Mouse (Mus musculus) left cerebral cortex, adult 2 months (tissue): ENCODE measurements around the gene Rgl2. TPM values are rescaled to one million over a fixed set of nuclear protein-coding genes. Genes with fewer than 3 reads are reported as not detected.

Experiments used
- DNase-seq, 2 experiments: peaks; one replicate each; pipeline ENCODE4 v3.0.0; 2021 to 2022; ENCODE audit warnings: low spot score in 2 of 2, mixed read lengths in 1 of 2; ENCODE audit errors: extremely low spot score in 1 of 2
- H3K27ac ChIP-seq: fragments of 200-600 bp; 2 replicates; pipeline ENCODE4 v1.8.1; 2022
- H3K4me3 ChIP-seq: fragments of 200-600 bp; 2 replicates; pipeline ENCODE4 v1.8.1; 2022
- CTCF ChIP-seq: fragments of 200-600 bp; IDR thresholded peaks from 2 replicates; pipeline ENCODE4 v1.8.1; 2022; ENCODE audit warnings: antibody characterized with exemption, mild to moderate bottlenecking, moderate library complexity
- intact Hi-C: fragments of 180-260 bp; cut with DNase I; formaldehyde crosslinking; loops from one replicate; pipeline ENCODE4 v1.15.1; 2025
- total RNA-seq, 2 experiments: library from RNA; stranded (reverse); gene quantifications; 2 replicates each; pipeline ENCODE4 v1.2.3; 2021

Gene Rgl2
- total RNA-seq, 2 experiments from 2014 or later = 63.4 to 74.3 TPM

DNA sequence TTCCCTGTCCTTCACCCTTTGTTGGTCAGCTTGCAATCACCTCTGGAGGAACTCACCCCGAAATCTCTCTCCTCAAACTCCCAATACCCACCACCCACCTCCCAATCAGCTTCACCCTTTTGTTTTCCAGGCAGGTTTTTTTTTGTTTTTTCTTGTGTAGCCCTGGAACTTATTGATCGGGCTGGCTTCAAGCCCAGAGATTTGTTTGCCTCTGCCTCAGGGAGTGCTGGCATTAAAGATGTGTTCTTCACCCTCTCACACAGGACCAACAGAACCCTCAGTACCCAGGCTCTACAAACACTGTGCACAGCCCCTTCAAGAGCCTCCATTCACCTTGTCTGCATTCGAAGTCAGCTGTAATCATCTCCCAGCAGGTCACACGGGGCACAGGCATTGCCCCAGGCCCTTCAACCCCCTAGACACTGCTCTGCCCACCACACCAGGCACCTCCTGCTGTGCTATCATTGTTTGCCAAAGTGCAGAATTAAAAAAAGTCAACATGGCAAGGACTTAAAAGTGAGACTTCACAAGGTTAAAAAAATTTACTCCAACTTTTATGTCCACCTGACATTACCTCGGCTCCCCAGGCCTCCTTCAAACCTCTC lies 24.7 kb downstream of the Rgl2 start:
- intact Hi-C loops = no loop called here
- no peak for TF ChIP-seq CTCF
- H3K27ac ChIP-seq = no peak overlapping the region
- no peak for DNase-seq
- peak overlapping the region; percentile 66 for H3K4me3 ChIP-seq

DNA sequence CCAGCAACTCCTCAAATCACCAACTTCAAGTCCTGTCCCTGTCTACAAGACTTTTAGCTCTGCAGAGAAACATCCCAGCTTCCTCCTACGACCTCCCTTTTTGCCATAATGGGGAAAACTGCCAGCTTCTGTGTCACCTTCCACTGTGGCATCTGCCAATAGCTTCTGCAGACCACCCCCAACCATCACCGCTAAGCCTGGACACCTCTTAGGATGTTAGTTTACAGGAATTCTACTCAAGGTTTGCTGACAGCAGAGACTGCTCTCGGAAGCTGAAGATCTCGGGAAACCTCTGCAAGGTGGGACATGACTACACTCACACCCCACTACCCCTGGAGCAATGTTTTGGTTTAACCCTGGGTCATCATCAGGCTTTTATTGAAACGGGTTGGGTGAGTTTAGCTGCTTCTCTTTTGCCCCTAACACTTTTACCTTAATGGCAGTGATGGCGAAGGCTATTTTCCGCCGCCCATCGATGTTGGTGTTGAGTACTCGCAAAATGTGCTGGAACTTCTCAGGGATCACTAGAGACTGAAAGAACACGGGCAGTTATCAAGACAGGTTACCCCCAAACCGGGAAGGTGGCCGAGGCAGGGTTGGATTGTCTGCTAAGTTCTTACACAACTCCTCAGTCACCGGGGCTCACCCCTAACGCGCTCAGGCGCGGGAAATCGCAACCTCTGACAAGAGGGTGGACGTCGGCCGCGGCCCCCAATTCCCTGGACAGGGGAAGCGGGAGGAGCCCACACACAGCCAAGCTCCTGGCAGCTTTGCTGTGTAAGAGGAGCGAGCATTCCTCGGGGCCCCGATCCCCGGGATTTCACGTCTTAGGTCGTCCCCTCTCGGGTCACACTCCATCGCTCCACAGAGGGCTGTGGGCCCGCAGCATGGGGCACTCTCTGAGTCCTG lies 25.6 kb downstream of the Rgl2 start:
- DNase-seq = peak in 1 of 2 experiments; percentile 33
- intact Hi-C loops = loop anchor here (1.0 kb wide), 1 partner anchor 15 kb away; the partner anchor contains the start of genes Pfdn6 and Wdr46
- peak overlapping the region; percentile 89 for H3K27ac ChIP-seq
- no peak for TF ChIP-seq CTCF
- peak overlapping the region; percentile 66 for H3K4me3 ChIP-seq

DNA sequence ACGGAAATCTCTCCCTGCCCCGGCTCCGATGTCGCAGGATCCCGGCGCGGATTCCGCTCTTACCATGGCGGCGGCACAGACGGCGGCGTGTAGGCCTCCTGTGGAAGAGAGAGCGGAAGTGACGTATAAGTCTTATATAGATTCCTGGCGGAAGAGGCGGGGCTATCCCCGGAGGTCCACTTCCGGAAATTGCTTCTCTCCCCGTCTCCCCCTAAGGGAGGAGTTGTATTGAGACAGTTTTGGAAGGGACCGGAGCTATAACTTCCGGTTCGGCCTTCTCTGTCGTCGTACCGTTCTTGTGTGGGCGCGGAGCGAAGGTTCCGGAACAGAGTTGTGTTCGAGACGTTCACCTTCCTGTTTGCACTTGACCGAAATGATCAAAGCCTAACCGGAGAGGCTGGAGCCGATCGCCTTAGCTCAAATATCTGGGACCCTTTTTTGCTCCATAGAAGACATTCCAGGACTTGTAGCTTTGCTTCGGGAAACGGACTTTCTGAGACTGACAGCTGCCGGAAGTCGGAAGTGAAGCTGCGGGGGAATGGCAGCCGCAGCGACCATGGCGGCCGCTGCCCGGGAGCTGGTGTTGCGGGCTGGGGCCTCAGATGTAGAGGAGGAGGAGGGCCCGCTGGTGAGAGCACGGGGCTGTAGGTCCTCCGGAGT lies 26.3 kb downstream of the Rgl2 start, which contains the start of the genes Vps52 and Rps18:
TSS of gene Vps52 (plus strand) at position 258 of the 660 bp plus-strand sequence.
TSS of gene Rps18 (minus strand) at position 447 of the 660 bp plus-strand sequence.
- TF ChIP-seq CTCF = peak; percentile 39
- intact Hi-C loops = loop anchor here (1.0 kb wide), 1 partner anchor 15 kb away; the partner anchor contains the start of genes Pfdn6 and Wdr46
- DNase-seq = peak; percentile 96
- peak within 1 kb of the TSS; percentile 66 for H3K4me3 ChIP-seq
- peak within 1 kb of the TSS; percentile 94 for H3K27ac ChIP-seq

- peak overlapping the region; percentile 66 for H3K4me3 ChIP-seq
- no peak for TF ChIP-seq CTCF
- intact Hi-C loops = no loop called here
- peak overlapping the region; percentile 94 for H3K27ac ChIP-seq
- no peak for DNase-seq
Measured at GRCm38 (mm10) chr17:33956336-33956735, 27.0 kb downstream of the Rgl2 start.

- no peak for DNase-seq
- Histone ChIP-seq H3K4me3 (no peak overlapping the region), H3K27ac (no peak overlapping the region)
- intact Hi-C loops = no loop called here
- TF ChIP-seq CTCF = no peak
Measured at GRCm38 (mm10) chr17:33957493-33957892, 28.1 kb downstream of the Rgl2 start.

GRCm38 (mm10) chr17:33958451-33958850 lies 29.1 kb downstream of the Rgl2 start:
- peak in 1 of 2 experiments; percentile 7 for DNase-seq
- no peak overlapping the region for H3K4me3 ChIP-seq
- H3K27ac ChIP-seq = no peak overlapping the region
- intact Hi-C loops = no loop called here
- TF ChIP-seq CTCF = no peak

- Histone ChIP-seq H3K27ac (no peak overlapping the region), H3K4me3 (no peak overlapping the region)
- peak in 1 of 2 experiments; percentile 15 for DNase-seq
- TF ChIP-seq CTCF = no peak
- intact Hi-C loops = loop anchor here (1.0 kb wide), 1 partner anchor 62 kb away; no protein-coding TSS in a partner anchor
Measured at GRCm38 (mm10) chr17:33959135-33959534, 29.8 kb downstream of the Rgl2 start.

- H3K4me3 ChIP-seq = no peak overlapping the region
- intact Hi-C loops = loop anchor here (1.0 to 2.0 kb wide), 2 partner anchors 61 to 1319 kb away; no protein-coding TSS in a partner anchor
- TF ChIP-seq CTCF = no peak
- no peak overlapping the region for H3K27ac ChIP-seq
- DNase-seq = peak in 1 of 2 experiments; percentile 8
Measured at GRCm38 (mm10) chr17:33959948-33960347, 30.6 kb downstream of the Rgl2 start.

DNA sequence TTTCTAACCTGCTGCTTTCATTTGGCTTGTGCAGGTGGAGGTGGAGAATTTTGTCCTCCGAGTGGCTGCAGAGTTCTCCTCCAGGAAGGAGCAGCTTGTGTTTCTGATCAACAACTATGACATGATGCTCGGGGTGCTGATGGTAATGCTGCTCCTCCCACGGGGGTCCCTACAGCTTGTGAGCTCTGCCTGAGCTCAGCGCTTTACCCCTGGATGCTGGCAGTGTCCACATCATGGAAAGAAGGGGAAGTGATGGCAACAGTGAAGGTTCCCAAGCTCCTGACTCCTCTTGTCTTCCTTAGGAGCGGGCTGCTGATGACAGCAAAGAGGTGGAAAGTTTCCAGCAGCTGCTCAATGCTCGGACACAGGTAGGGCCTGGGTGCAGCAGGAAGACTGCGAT lies 33.5 kb downstream of the Rgl2 start:
- H3K4me3 ChIP-seq = no peak overlapping the region

GRCm38 (mm10) chr17:33965082-33965845 lies 35.9 kb downstream of the Rgl2 start:
- DNase-seq = peak in 1 of 2 experiments; percentile 12
- no peak for TF ChIP-seq CTCF
- Histone ChIP-seq H3K4me3 (no peak overlapping the region), H3K27ac (no peak overlapping the region)
- intact Hi-C loops = loop anchor here (5.0 kb wide), 1 partner anchor 37 kb away; the partner anchor contains the start of gene H2-K1

More for the DNA sequence above, 33.5 kb downstream of the Rgl2 start:
- TF ChIP-seq CTCF = no peak
- H3K27ac ChIP-seq = no peak overlapping the region
- DNase-seq = no peak
- intact Hi-C loops = no loop called here
